Mouse (Mus musculus): ENCODE results near the gene Sema4a. TPM values are rescaled to one million over a fixed set of nuclear protein-coding genes. Genes with fewer than 3 reads are reported as not detected.

The Sema4a gene
- polyA plus RNA-seq, 1 experiment from 2014 or later: 28.8 TPM

DNA sequence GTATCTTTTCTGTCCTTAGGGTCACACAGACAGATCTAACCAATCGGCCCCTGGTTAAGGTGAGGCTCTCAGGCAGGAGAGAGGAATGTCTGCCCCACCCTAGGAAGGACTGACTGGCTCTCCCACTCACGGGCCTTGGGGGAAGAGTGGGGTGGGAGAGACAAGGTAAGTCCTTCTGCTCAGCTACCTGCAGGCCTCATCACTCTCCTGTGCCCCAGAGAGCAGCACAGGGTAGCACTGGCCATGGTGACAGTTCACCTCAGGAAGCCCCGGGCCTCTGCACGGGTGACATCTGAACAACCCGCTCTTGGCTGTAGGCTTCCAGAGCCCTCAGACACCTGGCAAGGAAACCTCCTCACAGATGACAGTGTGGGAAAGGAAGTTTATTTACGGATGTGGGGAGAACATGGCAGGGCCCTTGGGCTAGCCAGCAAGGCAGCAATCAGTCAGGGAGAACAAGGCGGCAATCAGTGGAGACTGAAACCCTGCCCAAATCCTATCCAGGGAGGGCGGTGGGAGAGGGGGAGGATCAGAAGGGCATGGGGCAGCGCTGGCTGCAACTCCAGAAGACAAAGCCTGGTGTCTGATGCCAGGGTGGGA is 67.1 kb downstream of the Sema4a start:
- Histone ChIP-seq H3K4me1 (replicated peaks) (no peaks in the 10 kb centered on the region), H3K4me2 (replicated peaks) (no peak overlapping the region), H3K36me3 (peaks cover 5% of the 10 kb centered on the region), H3K9ac (replicated peaks) (no peak overlapping the region), H3K4me3 (replicated peaks) (no peak overlapping the region), H3K9me3 (no peaks in the 10 kb centered on the region), H3K27me3 (no peaks in the 10 kb centered on the region), H3K27ac (no peak overlapping the region)
- ATAC-seq: no peak
- 88% methylated on average over 9 of the region's 9 CpGs for WGBS

Small RNA genes within 50 kb of the gene (microRNA-seq; reads per million reads assigned to microRNA genes)
- not detected for gene Mir7011

Other genes starting within 250 kb of the Sema4a start
- gene Rhbg, start 206.5 kb downstream of the Sema4a start, polyA plus RNA-seq (2015; fragmentation: Nextera tagmentation; extraction: Ambion mirVana): 0.12 TPM in 1 of 2 replicates, not detected in the other
- 0.16 TPM in 1 of 2 replicates, not detected in the other for gene Gm38392, start 174.0 kb downstream of the Sema4a start, polyA plus RNA-seq (2015; fragmentation: Nextera tagmentation; extraction: Ambion mirVana)
- gene Tsacc, start 164.2 kb downstream of the Sema4a start, polyA plus RNA-seq (2015; fragmentation: Nextera tagmentation; extraction: Ambion mirVana): 11.2 and 11.6 TPM in 2 replicates
- gene Cct3, start 164.1 kb downstream of the Sema4a start, polyA plus RNA-seq (2015; fragmentation: Nextera tagmentation; extraction: Ambion mirVana): 529 and 545 TPM in 2 replicates
- 93.4 and 104 TPM in 2 replicates for gene Glmp, start 136.2 kb downstream of the Sema4a start, polyA plus RNA-seq (2015; fragmentation: Nextera tagmentation; extraction: Ambion mirVana)
- gene Tmem79, start 125.0 kb downstream of the Sema4a start, polyA plus RNA-seq (2015; fragmentation: Nextera tagmentation; extraction: Ambion mirVana): 0.66 and 2.0 TPM in 2 replicates
- 70.1 and 78.3 TPM in 2 replicates for gene Smg5, start 124.9 kb downstream of the Sema4a start, polyA plus RNA-seq (2015; fragmentation: Nextera tagmentation; extraction: Ambion mirVana)
- gene Paqr6, start 96.6 kb downstream of the Sema4a start, polyA plus RNA-seq (2015; fragmentation: Nextera tagmentation; extraction: Ambion mirVana): 0.77 and 1.0 TPM in 2 replicates
- gene Bglap3, start 88.4 kb downstream of the Sema4a start, polyA plus RNA-seq (2015; fragmentation: Nextera tagmentation; extraction: Ambion mirVana): not detected in 2 replicates
- gene Bglap2, start 82.5 kb downstream of the Sema4a start, polyA plus RNA-seq (2015; fragmentation: Nextera tagmentation; extraction: Ambion mirVana): not detected in 2 replicates
- gene Bglap, start 76.7 kb downstream of the Sema4a start, polyA plus RNA-seq (2015; fragmentation: Nextera tagmentation; extraction: Ambion mirVana): not detected in 2 replicates
- gene Pmf1, start 50.9 kb downstream of the Sema4a start, polyA plus RNA-seq (2015; fragmentation: Nextera tagmentation; extraction: Ambion mirVana): 51.7 and 56.8 TPM in 2 replicates
- gene Slc25a44, start 36.0 kb downstream of the Sema4a start, polyA plus RNA-seq (2015; fragmentation: Nextera tagmentation; extraction: Ambion mirVana): 28.7 and 29.7 TPM in 2 replicates
- 21.4 and 23.4 TPM in 2 replicates for gene Lmna, start 48.8 kb upstream of the Sema4a start, polyA plus RNA-seq (2015; fragmentation: Nextera tagmentation; extraction: Ambion mirVana)
- gene Mex3a, start 71.2 kb upstream of the Sema4a start, polyA plus RNA-seq (2015; fragmentation: Nextera tagmentation; extraction: Ambion mirVana): 49.5 and 51.5 TPM in 2 replicates
- not detected in 2 replicates for gene Rab25, start 87.1 kb upstream of the Sema4a start, polyA plus RNA-seq (2015; fragmentation: Nextera tagmentation; extraction: Ambion mirVana)
- 181 and 182 TPM in 2 replicates for gene Lamtor2, start 91.9 kb upstream of the Sema4a start, polyA plus RNA-seq (2015; fragmentation: Nextera tagmentation; extraction: Ambion mirVana)
- 39.1 and 46.7 TPM in 2 replicates for gene Ubqln4, start 92.6 kb upstream of the Sema4a start, polyA plus RNA-seq (2015; fragmentation: Nextera tagmentation; extraction: Ambion mirVana)
- gene Ssr2, start 114.7 kb upstream of the Sema4a start, polyA plus RNA-seq (2015; fragmentation: Nextera tagmentation; extraction: Ambion mirVana): 142 and 148 TPM in 2 replicates
- 163 and 175 TPM in 2 replicates for gene Arhgef2, start 144.8 kb upstream of the Sema4a start, polyA plus RNA-seq (2015; fragmentation: Nextera tagmentation; extraction: Ambion mirVana)
- not detected in 2 replicates for gene Rxfp4, start 192.0 kb upstream of the Sema4a start, polyA plus RNA-seq (2015; fragmentation: Nextera tagmentation; extraction: Ambion mirVana)
- 102 and 105 TPM in 2 replicates for gene Khdc4, start 224.6 kb upstream of the Sema4a start, polyA plus RNA-seq (2015; fragmentation: Nextera tagmentation; extraction: Ambion mirVana)